Mouse (Mus musculus): ENCODE results near the gene Hspd1.
"Not testable (repeated sequence)": the region's sequence is repeated elsewhere in the genome, so short reads cannot be mapped to it uniquely, and the experiment has no call there.

The Hspd1 gene

DNA sequence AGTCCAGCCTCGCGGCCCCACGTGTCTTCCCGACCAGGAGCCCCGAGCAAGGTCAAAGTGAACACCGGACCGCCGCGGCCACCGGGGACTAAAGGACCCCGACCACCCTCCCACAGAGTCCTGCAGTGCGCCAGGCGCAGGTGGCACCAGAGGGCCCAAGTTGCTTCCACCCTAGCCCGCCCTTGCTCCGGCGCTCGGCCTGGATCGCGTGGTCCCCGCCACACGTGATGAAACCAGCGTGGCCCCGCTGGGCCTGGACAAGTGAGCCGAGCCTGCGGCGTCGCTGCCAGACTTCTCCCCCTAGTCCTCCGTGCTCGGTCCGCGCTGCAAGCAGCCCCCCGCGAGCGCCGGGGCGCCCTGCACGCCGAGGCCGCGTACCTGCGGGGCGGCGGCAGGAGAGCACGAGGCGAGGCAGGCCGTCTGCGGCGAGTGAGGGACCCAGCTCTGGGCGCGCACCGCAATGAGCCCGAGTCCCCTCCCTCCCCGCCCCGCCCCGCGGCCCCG lies 590 bp downstream of the Hspd1 start:
- peak in 1 of 2 experiments; percentile 64 for DNase-seq (ENCODE audit: low spot score in 2 of 2)

DNA sequence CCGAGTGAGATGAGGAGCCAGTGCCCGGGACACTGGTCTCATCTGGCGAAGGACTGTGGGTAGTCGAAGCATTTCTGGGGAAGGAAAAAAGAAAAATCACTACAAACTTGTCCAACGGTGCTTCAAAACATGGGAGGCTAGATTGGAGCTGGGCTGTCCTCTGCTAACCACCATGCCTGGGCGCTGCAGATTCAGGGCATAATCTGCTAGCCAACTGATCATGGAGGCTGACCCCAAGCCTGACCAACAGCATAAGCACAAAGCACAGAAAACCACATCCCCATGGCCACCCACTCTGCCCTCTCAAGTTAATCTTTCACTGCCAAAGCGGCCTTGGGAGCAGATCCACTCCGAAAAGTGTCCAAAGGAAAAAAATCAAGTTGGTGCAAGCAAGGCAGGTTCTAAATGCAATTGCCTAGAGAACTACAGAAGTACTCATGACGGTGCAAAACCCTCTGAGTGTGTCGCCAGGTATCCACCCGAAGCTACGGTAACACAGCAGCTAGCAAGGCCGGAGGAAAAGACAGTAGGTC lies 1.1 kb downstream of the Hspd1 start:
- DNase-seq (ENCODE audit: low spot score in 2 of 2), result no peak

DNA sequence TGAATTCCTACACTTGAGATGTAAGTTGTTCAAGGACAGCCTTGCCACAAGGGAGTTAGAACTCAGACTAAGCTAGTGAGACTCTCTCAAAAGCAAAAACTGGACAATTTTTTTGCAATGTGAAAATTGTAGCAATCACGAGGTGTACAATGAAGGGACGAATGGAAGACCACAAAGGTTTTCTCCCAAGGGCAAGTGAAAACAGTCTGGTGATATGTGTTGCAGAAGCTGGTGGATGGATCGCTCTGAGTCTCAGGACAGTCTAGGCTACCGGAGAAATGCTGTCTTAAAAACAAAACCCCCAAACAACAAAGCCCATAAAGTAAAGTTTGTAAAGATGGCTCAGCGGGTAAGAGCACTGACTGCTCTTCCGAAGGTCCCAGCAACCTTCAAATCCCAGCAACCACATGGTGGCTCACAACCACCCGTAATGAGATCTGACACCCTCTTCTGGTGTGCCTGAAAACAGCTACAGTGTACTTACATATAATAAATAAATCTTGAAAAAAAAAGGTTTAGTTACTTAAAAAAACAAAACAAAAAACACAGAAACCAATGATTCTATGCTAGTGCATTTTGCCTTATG lies 2.2 kb downstream of the Hspd1 start:
- no peak for DNase-seq (ENCODE audit: low spot score in 2 of 2)

DNA sequence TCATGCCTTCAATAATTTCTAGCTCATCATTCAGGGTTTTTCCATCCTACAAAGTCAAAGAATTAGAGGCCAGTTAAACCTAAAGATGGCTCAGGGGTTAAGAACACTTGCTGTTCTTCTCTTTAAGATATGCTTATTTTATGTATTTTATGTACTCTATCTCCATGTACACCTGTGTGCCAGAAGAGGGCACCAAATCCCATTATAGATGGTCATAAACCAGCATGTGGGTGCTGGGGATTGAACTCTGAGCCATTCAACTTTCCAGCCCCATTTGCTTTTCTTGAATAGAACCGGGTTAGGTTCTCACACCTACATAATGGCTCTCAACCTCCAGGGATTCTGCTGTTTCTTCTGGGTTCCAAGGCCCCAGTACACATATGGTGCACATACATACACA lies 5.9 kb downstream of the Hspd1 start:
- no peak for DNase-seq (ENCODE audit: low spot score in 2 of 2)

DNA sequence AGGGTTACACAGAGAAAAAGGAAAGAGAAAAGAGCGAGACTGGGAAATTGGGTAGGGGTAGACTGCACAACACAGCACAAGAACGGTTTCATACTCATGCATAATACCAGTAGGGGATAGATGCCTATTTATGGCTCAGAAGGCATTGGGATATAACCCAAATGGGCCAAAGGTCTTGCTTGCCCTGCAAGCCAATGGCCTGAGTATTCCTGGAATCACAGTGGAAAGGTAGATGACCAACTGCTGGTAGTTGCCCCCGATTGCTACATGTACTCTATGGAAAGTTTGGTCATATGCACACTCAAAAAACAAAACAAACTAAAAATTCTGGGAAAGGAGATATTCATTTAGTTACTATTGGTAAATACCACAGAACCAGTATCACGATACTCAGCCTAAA lies 8.4 kb downstream of the Hspd1 start:
- DNase-seq (ENCODE audit: low spot score in 2 of 2), result no peak

DNA sequence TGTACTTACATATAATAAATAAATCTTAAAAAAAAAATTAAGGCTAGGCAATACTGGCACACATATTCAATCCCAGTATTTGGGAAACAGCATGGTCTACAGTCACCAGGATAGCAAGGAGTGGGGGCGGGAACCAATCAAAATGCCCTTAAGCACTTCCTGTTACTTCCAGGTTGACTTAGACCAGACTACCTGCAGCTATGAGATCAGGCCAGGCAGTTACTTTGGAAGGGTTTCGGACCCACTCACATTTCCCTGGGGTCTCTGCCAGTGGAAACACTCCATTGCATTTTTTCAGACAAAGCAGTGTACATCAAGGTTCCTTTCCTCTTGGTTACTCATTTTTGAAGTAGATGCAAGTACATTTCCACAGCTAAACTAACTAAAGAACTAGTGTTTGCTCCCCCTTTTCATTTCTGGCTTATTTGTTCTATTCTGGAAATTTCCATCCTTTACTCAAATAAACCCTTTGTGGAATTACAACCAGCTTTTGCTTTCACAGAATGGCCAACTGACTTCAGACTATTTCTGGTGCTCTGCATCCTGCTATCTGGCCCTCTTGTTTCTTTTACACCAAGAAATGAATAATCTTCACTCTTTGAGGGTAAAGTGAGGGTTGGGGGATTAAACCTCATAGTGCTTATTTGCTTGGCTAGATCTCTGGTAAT lies 11.1 kb downstream of the Hspd1 start:
- DNase-seq (ENCODE audit: low spot score in 2 of 2), result no peak

DNA sequence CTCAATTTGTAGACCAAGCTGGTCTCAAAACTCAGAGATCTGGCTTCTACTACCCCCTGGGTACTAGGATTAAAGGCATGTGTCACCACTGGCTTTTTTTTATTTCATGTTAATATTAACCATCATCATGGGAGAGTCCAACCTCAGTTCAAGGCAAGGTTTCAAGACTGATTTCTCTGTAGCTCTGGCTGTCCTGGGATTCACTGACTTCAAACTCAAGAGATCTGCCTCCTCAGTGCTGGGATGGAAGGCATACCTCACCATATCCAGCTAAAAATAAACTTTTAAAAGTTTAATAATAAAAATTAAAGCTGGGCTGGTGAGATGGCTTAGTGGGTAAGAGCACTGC lies 11.7 kb downstream of the Hspd1 start:
- no peak for DNase-seq (ENCODE audit: low spot score in 2 of 2)

DNA sequence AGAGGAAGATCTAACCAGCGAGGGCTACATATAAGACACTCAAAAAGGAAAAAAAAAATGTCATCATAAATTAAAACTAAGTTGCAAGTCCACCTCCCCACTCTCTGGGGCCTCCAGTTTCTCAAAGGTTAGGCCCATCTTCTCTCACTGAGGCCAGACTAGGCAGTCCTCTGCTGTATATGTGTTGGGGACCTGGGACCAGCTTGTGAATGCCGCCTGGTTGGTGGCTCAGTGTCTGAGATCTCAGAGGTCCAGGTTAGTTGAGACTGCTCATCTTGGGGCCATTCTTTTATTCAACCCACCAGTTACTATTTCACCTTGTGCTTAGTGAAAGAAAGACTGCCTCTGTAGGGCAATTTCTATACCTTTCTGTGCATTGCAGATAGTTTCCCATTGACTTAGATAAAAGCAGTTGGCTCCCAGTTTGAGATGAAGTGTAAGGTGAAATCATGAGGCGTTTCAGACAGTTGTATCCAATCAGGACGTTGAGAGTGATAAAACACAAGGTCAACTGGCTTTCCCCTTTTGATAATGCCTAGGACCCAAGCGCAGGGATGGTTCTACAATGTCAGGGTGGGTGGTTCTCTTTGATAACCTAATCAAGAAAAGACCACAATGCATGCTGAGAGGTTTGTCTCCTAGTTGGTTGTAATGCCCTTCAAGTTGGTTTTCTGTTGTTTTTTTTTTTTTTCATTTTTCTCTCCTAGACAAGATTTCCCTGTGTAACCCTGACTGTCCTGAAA lies 12.2 kb downstream of the Hspd1 start:
- DNase-seq (ENCODE audit: low spot score in 2 of 2), result no peak

DNA sequence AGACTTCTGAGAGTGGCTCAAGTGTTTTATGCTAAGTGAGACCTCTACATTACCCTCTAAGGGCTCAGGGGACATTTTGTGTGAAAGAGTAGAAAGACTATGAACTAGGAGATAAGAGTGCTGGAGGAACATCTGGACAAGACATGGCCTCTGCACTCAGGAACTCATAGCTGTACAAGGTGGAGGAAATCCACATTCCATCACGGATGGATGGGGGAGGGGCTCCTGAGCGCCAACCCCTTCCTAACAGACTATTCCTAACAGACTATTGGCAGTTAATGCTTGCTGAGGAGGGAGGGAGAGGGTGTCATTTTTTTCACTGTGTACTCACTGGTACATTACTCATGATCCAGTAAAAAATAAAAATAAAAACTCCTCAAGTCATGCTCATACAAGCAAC lies 13.3 kb downstream of the Hspd1 start:
- DNase-seq (ENCODE audit: low spot score in 2 of 2), result no peak

DNA sequence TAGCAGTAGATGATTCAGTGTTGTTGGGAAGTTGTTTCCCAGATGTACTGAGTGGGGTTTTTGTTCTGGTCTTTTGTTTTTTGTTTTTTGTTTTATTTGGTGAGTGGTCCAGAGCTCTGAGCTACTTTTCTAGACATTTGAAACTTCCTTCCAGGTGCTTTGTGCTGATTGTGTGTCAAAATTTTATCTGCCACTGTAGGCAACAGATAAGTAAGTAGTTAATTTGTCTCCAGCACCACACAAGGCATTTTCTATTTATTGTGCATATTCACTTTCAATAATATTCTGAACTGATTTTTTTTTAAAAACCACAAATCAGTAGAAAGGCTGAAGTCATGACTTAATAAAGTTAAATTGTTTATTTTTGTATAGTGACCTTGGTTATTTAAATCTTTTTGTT lies 15.7 kb downstream of the Hspd1 start:
- DNase-seq (ENCODE audit: low spot score in 2 of 2), result not testable (repeated sequence)

DNA sequence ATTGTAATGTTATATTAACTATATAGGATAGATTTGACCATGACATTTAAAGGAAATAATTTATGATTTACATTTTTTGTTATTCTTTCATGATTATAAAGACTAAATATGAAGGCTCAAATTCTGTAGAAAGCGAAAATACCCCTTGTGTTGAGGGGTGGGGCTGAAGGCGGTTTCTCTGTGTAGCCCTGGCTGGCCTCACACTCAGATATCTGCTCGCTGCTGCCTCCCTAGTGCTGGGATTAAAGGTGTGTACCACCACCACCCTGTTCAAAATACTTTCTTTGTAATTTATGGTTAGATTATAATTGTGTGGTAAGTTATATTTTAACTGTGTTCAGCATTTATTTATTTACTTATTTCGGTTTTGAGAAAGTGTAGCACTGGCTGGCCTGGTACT lies 26.3 kb downstream of the Hspd1 start:
- DNase-seq (ENCODE audit: low spot score in 2 of 2), result no peak

DNA sequence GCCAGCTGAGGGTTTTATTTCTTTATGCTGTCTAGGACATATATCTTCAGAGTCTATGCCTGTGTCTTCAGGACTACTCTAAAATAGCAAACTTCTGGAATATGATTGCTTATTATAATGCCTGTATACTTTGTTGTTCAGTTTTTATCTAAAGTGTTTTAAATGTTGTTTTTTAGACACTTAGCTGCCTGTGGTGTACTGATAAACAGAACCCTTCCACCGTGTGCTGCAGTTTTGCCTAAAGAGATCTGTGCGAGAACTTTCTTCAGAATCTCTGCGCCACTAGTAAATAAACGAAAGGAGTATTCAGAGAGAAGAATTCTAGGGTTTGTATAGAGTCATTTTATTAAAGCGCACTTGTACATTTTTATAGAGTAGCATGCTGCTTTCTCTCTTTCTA lies 26.9 kb downstream of the Hspd1 start:
- no peak for DNase-seq (ENCODE audit: low spot score in 2 of 2)

DNA sequence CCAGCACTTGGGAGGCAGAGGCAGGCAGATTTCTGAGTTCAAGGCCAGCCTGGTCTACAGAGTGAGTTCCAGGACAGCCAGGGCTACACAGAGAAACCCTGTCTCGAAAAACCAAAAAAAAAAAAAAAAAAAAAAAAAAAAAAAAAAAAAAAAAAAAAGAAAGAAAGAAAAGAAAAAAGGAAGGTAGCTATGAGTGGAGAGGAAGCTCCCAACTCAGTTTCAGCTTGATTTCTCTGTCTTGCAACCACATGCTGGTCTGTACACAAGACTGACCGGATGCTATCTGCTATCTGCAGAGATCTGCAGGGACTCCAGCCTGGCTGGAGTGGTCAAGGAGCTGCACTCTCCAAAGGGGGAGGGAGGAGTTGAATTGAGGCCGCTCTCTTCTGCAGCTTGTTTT lies 29.7 kb downstream of the Hspd1 start:
- DNase-seq (ENCODE audit: low spot score in 2 of 2), result not testable (repeated sequence)

DNA sequence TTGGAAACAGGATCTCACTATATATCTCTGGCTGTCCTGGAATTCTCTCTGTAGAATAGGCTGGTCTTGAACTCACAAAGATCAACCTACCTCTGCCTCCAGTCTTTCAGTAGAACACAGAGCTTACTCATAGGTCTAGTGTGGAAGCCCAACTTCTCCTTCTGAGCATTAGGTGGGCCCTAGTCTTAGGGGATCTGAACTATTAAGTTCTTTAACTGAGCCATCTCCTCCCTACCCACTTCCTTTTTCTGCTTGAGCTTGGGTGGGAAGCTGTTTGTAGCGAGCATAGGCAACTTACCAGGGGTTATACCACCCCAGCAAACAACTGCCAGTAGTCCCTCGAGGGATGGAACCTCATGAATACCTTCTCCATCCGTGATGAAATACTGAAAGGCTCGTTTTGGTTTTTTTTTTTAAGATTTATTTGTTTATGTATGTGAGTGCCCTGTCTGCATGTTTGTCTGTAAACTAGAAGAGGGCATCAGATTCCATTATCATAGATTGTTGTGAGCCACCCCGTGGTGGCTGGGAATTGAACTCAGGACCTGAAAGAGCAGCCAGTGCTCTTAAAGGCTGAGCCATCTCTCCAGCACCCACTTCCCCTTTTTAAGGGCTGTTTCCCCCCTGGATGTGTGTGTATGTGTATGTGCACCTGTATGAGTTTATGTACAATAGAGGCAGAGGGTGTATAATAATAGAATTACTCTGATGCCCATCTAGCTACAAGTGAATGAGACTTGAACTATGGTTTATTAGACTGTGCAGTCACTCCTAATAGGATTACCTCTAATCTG lies 32.5 kb downstream of the Hspd1 start:
- DNase-seq (ENCODE audit: low spot score in 2 of 2), result no peak

DNA sequence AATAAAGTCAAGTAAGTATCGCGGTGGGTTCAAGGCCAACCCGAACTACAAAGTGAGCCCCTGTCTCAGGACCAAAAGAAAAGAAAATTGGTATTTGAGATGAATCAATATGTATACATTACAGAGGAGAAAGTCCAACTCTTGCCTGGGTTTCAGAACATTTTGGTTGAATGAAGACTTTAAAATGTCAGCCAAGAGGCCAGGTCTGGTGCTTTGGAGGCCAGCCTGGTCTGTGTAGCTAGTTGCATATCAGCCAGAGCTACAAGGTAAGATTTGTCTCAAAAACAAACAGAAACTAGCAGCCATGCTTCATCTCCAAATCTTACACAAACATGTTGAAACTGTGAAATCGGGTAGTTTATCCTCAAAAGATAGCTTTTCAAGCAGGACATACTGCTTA lies 34.4 kb downstream of the Hspd1 start:
- DNase-seq (ENCODE audit: low spot score in 2 of 2), result no peak

DNA sequence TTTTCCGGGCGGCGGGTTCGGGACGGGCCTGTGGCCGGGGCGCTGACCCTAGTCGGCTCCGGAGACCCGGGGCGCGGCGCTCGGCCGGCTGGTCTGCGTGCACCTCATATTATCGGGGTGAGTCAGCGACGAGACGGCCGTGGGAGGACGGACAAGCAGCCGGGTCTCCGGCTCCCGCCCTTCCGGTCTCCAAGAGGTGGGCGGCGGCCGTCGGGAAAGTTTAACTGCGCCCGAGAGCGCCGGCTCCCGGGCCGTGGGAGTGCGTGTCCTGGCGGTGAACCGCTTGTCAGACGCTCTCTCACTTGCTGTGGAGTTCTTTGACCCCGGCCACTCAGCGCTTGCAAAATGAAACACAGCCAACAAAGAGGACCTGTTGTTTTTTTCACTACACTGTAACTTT lies 35.0 kb downstream of the Hspd1 start:
- no peak for DNase-seq (ENCODE audit: low spot score in 2 of 2)

DNA sequence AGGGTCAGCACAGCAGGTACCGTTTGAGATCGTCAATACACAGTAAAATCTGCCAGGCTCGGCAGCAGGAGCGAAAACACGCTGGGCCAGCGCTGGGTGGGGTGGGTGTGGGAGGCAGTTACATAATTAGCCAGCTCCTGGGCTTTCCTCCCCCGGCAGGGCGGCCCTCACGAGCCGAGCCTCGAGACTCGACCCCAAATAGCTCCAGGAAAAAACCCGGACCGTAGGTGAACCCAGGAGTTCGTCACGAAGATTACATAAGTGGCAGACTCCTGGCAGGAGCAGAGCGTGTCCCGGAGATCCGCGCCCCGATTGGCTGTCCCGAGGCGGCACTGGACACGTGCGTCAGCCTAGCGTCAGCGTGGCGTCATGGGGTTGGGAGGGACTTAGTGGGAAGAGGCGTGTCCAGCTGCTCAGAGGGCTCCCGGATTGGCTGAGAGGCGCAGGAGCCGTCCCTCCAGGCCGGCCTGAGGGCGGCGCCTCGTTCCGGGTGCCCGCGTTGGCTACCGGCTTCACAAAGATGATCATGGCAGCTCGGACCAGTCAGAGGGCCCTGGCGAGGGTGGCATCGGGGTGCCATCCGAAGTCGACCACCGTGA lies 35.6 kb downstream of the Hspd1 start, which contains the start of gene Coq10b:
Coq10b (plus strand) TSS at position 416 of the 599 bp plus-strand sequence.
- DNase-seq (ENCODE audit: low spot score in 2 of 2), result peak; percentile 99

DNA sequence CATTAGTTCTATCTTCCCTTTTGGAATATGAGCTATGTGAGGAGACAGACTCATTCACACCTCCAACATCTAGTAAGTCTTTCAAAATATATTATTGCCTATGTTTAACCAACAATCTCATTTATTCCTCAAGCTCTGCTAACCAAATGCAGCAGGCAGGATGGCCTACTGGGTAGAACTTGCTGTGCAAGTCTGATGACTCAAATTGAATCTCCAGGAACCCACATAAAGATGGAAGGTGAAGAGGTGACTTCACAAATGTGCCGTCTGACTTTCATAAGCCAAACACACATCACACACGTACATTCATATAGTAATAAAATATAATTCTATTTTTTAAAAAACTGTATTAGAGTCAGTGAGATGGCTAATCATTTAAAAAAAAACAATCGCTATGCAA lies 36.4 kb downstream of the Hspd1 start:
- no peak for DNase-seq (ENCODE audit: low spot score in 2 of 2)

DNA sequence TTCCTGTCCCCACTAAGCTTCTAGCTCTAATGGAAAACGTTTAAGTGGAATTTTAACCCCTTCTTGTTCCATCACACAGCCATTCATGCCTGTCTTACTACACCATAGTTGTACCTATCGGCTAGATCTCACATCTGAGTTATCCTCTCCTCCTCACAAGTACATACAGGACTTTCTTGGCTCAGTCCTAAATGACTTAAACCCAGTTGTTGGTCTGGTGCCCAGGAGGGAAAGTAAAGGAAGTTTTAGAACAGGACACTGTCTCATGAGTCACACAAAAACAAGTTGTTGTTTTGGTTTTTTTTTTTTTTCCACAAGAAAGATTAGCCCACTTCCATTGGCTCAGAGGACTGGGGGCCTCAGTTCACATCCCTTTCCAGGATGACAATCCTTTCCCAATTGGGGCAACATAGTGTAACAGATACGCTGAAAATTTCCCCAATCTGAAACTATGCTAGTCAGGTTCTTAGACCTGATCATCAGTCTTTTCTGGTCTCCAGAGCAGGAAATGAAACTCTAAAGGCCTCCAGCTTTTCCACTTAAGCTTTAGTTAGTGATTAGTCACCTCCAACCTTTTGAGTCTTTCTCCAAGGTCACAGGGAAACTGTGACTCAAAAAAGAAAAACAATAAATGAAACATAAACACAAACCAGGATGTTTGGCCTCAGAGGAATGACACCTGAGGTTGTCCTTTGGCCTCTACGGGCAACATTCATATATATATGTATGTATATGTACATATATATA lies 39.0 kb downstream of the Hspd1 start:
- DNase-seq (ENCODE audit: low spot score in 2 of 2), result no peak

DNA sequence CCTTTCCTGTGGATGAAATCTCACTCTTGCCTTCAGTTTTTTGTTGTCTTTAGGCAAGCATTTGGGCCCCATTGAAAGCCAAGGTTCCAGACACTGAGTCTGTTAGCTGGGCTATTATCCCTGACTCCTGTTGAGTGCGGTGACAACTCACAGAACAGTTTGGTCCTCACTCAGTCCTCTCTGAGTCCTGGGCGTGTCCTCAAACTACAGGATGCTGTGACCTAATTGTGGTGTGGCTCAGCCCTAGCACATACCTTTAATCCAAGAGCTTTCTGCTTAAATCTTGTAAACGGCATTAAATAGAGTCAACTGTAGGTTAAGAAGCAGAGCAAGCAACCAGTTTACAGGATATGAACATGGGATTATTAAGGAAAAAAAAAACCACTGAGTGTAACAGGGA lies 44.9 kb downstream of the Hspd1 start:
- DNase-seq (ENCODE audit: low spot score in 2 of 2), result no peak

DNA sequence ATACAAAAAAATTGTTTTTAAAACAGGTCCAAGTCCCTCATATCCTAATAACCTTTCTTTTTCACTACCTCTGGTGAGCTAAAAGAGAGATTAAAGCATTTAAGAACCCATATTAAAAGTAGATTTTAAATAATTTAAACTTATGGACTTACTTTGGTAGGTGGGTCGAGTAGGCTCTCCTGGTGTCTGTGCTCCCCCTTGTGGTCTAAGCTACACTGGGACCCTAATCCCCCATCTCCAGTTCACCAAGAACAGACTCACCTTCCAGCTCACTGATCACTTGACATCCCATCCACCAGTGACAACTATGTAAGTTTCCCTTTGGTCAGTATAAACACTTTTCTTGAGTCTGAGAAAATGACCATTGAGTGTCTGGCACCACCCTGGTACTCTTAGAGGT lies 45.8 kb downstream of the Hspd1 start:
- no peak for DNase-seq (ENCODE audit: low spot score in 2 of 2)

Data from frontal cortex, postnatal 14 days (tissue).